Mouse (Mus musculus) embryonic facial prominence, embryonic 15.5 days (tissue): ENCODE measurements around the gene Defb48. TPM values are rescaled to one million over a fixed set of nuclear protein-coding genes. Genes with fewer than 3 reads are reported as not detected.

Experiments
- ATAC-seq: fragments of 200-750 bp; cut with Nextera tagmentation; 2 replicates; pipeline ENCODE4 v1.8.0; 2017; ENCODE audit warnings: low read depth, moderate TSS enrichment; ENCODE audit not compliant: insufficient number of reproducible peaks, low FRiP score, low TSS enrichment
- H3K27ac ChIP-seq: fragments of 300-500 bp; sonication (generic); replicated peaks from 2 replicates; pipeline ENCODE4 v1.5.1; 2015; ENCODE audit warnings: mild to moderate bottlenecking, inconsistent platforms
- H3K27me3 ChIP-seq: fragments of 300-500 bp; sonication (generic); 2 replicates; pipeline ENCODE4 v1.6.1; 2015; ENCODE audit warnings: inconsistent platforms
- H3K36me3 ChIP-seq: fragments of 300-500 bp; sonication (generic); 2 replicates; pipeline ENCODE4 v1.6.1; 2015; ENCODE audit warnings: mild to moderate bottlenecking, inconsistent platforms
- H3K4me1 ChIP-seq: fragments of 300-500 bp; sonication (generic); 2 replicates; pipeline ENCODE4 v1.6.1; 2015; ENCODE audit warnings: inconsistent platforms
- H3K4me2 ChIP-seq: fragments of 300-500 bp; sonication (generic); replicated peaks from 2 replicates; pipeline ENCODE4 v1.6.1; 2015; ENCODE audit warnings: mild to moderate bottlenecking, inconsistent platforms
- H3K4me3 ChIP-seq: fragments of 300-500 bp; sonication (generic); replicated peaks from 2 replicates; pipeline ENCODE4 v1.5.1; 2015; ENCODE audit warnings: mild to moderate bottlenecking, inconsistent platforms
- H3K9ac ChIP-seq: fragments of 300-500 bp; sonication (generic); 2 replicates; pipeline ENCODE4 v1.6.1; 2015; ENCODE audit warnings: inconsistent platforms
- H3K9me3 ChIP-seq: fragments of 300-500 bp; sonication (generic); replicated peaks from 2 replicates; pipeline ENCODE4 v1.6.1; 2016; ENCODE audit warnings: inconsistent platforms
- WGBS: fragments of 180-500 bp; shearing (Covaris S2); methylation state at CpG from one replicate; pipeline ENCODE4 v1.1.7; 2015; 5-methylcytosine and 5-hydroxymethylcytosine counted together
- polyA plus RNA-seq: library from polyadenylated mRNA; unstranded; fragments of >200 nt; fragmentation: Nextera tagmentation; extraction: Ambion mirVana; gene quantifications from 2 replicates; pipeline ENCODE4 v1.2.1, GENCODE M21; 2015

The Defb48 gene
- polyA plus RNA-seq, 1 experiment from 2014 or later, result not detected

DNA sequence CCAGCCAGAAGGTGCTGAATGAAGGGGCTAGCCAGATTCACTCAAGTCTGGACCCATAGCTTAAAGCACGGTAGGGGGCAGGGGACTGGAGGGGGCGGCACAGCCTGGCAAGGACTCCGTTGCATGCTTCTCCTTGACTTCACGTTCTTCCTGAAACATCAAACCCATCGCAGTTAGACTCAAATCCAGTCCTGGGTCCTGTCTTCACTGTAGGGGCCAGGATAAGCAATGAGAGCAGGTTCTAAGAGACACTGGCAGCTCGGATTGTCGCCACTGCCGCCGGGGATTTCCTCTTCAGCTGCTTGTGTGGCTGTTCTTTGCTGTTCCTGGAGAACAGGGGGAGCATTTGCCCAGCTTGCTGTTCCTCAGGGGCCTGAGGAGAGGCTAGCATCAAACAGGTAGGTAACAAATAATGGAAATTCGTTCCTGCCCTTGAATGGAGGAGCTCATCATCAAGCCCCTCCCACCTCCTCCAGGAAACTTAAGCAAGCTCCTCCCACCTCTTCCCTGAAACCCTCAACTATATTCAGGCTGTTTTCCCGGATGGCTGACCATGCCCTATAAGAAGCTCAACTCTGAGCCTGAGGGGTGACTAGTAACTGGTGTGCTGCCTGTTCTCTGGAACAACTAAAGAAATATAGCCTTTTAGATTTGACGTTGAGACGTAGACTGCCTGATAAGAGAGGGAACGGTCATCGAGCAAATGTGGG is 18.3 kb downstream of the Defb48 start:
- Histone ChIP-seq H3K4me2 (peak overlapping the region; percentile 44), H3K4me1 (peaks cover 7% of the 10 kb centered on the region; the same call in 1 of the 2 replicates), H3K4me3 (peak overlapping the region; percentile 32), H3K36me3 (0 out of 2 replicates have a peak, but pooled peaks cover 2% of the 10 kb centered on the region), H3K9ac (no peak overlapping the region), H3K27ac (no peak overlapping the region; the same call in 1 of the 2 replicates), H3K27me3 (no peaks in the 10 kb centered on the region), H3K9me3 (no peaks in the 10 kb centered on the region)
- ATAC-seq, result no peak
- 28% methylated on average over 15 of the region's 15 CpGs for WGBS

DNA sequence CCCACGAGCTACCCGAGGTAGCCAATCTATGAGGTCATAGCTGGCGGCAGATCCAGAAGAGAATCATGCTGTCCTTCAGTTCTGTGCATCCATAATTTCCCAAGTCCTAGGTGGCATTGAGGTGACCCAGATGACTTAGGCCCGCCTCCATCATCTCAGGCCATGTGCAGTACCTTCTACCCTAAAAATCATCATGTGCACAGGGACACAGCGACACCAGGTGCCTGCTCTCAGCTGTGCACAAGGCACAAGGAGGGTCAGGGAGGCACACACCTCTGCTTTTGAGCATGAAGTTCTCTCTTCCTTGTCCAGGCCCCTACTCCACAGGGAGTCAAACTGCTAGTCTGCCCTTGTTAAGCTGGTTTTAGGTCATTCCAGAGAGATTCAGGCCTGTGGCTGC is 19.0 kb downstream of the Defb48 start:
- no peak for ATAC-seq
- Histone ChIP-seq H3K4me3 (no peak overlapping the region), H3K27me3 (no peaks in the 10 kb centered on the region), H3K9ac (no peak overlapping the region), H3K4me2 (no peak overlapping the region), H3K27ac (no peak overlapping the region), H3K36me3 (0 out of 2 replicates have a peak, but pooled peaks cover 4% of the 10 kb centered on the region), H3K4me1 (peaks cover 7% of the 10 kb centered on the region; the same call in 1 of the 2 replicates), H3K9me3 (no peaks in the 10 kb centered on the region)
- 78% methylated on average over 5 of the region's 5 CpGs for WGBS

DNA sequence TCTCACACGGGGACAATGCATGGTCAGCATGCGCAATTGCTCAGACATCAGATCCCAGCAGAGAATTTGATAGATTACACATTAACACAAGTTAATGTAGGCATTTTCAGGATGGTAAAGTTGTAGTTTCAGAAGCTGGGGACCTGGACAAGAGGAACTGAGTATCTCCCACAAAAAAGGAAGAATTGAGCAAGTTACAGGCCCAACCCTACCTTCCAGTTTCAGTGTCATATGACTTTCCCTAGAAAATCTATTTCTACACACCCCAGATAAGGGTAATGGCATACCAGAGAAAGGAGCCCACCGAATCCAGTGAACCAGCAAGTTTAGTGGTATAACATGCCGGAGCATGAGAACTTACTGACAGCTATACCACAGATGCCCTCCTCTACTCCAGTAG is 20.7 kb downstream of the Defb48 start:
- Histone ChIP-seq H3K27ac (no peak overlapping the region), H3K4me2 (no peak overlapping the region), H3K9ac (no peak overlapping the region), H3K36me3 (0 out of 2 replicates have a peak, but pooled peaks cover 9% of the 10 kb centered on the region), H3K9me3 (no peaks in the 10 kb centered on the region), H3K4me3 (no peak overlapping the region), H3K4me1 (peaks cover 7% of the 10 kb centered on the region; the same call in 1 of the 2 replicates), H3K27me3 (no peaks in the 10 kb centered on the region)
- 87% methylated on average over 4 of the region's 4 CpGs for WGBS
- no peak for ATAC-seq

DNA sequence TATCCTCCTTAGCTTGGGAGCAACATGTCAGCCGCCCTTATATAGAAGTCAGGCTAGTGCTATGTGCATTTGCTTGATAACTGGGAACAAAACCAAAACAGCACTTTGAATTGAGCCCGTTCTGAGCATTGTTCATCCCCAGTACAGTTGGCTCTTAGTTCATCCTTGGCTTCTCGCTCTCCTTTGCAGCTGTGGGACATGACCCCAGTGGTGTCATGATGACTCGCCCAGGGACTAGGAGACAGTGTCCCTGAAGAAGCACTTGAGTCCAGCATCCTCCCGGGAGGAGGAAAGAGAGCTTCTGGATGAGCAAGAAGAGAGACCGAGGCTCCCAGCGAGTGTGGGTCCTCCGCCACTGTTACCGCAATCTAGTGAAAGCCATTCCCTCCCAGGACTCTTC is 28.2 kb downstream of the Defb48 start:
- Histone ChIP-seq H3K27me3 (no peaks in the 10 kb centered on the region), H3K36me3 (peaks cover 25% of the 10 kb centered on the region), H3K9me3 (no peaks in the 10 kb centered on the region), H3K4me3 (no peak overlapping the region), H3K4me2 (no peak overlapping the region), H3K9ac (no peak overlapping the region), H3K4me1 (no peaks in the 10 kb centered on the region), H3K27ac (no peak overlapping the region)
- ATAC-seq, result no peak
- 88% methylated on average over 9 of the region's 9 CpGs for WGBS

GRCm38 (mm10) chr14:62946794-62947193 is 37.5 kb downstream of the Defb48 start:
- no peaks in the 10 kb centered on the region for H3K9me3 ChIP-seq
- H3K27ac ChIP-seq, result no peak overlapping the region
- ATAC-seq, result no peak
- no peak overlapping the region for H3K4me3 ChIP-seq
- no peaks in the 10 kb centered on the region for H3K27me3 ChIP-seq
- no peaks in the 10 kb centered on the region for H3K4me1 ChIP-seq
- H3K4me2 ChIP-seq, result no peak overlapping the region
- peaks cover 37% of the 10 kb centered on the region for H3K36me3 ChIP-seq
- WGBS, result 92% methylated on average over 3 of the region's 3 CpGs
- no peak overlapping the region for H3K9ac ChIP-seq

DNA sequence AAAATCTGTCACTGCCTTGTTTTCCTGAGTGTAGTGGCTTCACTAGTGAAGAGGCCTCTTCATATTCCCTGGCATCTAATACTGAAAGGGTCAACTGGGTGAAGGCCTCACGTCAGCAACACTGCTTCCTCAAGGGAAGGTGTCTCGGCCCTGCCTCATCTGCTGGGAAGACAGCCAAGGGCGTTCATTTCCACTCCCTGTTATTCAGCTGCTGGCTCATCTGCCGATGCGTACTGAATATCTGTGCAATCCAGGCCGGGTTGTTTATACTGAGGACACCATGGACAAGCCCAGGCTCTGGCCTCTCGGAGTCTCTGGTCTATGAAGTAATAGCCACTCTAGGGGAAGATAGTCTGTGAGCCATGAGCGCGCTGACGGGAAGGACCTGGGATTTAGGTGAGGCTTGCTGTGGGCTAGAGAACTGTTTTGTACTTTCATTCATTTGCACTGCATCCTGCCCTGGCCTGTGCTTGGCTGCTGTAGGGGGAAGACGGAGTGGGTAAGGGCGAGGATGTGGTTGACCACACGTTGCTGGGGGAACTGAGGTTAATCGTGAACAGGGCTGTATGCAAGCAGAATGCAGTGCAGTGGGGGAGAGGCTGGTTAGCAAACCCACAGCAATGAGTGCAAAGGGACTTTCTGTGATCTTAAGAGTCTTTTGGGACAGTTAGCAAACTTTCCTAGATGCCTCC is 43.8 kb downstream of the Defb48 start:
- 60% methylated on average over 14 of the region's 14 CpGs for WGBS
- Histone ChIP-seq H3K36me3 (peaks cover 17% of the 10 kb centered on the region), H3K4me1 (peaks cover 6% of the 10 kb centered on the region; the same call in 1 of the 2 replicates), H3K9ac (no peak overlapping the region), H3K27me3 (no peaks in the 10 kb centered on the region), H3K4me2 (no peak overlapping the region), H3K27ac (0 out of 2 replicates have a peak overlapping the region, but pooled peaks have one; percentile 8), H3K9me3 (no peaks in the 10 kb centered on the region), H3K4me3 (no peak overlapping the region)
- ATAC-seq, result peak; percentile 54; the same call in 1 of the 2 replicates

- H3K9me3 ChIP-seq, result no peaks in the 10 kb centered on the region
- no peak overlapping the region for H3K4me3 ChIP-seq
- WGBS, result 96% methylated on average over 3 of the region's 3 CpGs
- H3K4me2 ChIP-seq, result no peak overlapping the region
- H3K36me3 ChIP-seq, result peaks cover 13% of the 10 kb centered on the region
- ATAC-seq, result no peak
- no peak overlapping the region for H3K27ac ChIP-seq
- peaks cover 6% of the 10 kb centered on the region; the same call in 1 of the 2 replicates for H3K4me1 ChIP-seq
- no peak overlapping the region for H3K9ac ChIP-seq
- H3K27me3 ChIP-seq, result no peaks in the 10 kb centered on the region
These were observed 44.9 kb downstream of the Defb48 start for GRCm38 (mm10) chr14:62939435-62939834.

DNA sequence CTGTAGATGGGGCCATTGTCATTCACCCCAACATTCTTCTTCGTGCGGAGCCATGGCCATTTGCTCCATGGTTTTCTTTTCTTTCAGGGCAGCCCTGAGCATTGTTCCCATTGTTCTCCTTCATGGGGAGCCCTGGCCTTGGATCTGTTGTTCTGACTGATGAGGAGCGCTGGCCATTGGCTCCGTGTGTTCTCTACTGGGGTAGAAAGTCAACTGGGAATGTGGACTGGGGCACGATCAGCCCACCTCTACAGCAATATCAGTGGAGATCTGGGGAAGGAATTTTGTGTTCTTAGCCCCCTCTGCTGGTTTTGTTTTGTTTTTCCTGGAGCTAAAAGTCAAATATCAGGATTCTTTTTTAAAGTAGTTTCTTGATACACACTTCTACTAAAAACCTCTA is 46.6 kb downstream of the Defb48 start:
- WGBS, result 75% methylated on average over 5 of the region's 5 CpGs
- Histone ChIP-seq H3K27me3 (no peaks in the 10 kb centered on the region), H3K9ac (no peak overlapping the region), H3K4me3 (no peak overlapping the region), H3K36me3 (peaks cover 12% of the 10 kb centered on the region), H3K27ac (no peak overlapping the region), H3K9me3 (no peaks in the 10 kb centered on the region), H3K4me2 (no peak overlapping the region), H3K4me1 (peaks cover 6% of the 10 kb centered on the region; the same call in 1 of the 2 replicates)
- no peak for ATAC-seq

DNA sequence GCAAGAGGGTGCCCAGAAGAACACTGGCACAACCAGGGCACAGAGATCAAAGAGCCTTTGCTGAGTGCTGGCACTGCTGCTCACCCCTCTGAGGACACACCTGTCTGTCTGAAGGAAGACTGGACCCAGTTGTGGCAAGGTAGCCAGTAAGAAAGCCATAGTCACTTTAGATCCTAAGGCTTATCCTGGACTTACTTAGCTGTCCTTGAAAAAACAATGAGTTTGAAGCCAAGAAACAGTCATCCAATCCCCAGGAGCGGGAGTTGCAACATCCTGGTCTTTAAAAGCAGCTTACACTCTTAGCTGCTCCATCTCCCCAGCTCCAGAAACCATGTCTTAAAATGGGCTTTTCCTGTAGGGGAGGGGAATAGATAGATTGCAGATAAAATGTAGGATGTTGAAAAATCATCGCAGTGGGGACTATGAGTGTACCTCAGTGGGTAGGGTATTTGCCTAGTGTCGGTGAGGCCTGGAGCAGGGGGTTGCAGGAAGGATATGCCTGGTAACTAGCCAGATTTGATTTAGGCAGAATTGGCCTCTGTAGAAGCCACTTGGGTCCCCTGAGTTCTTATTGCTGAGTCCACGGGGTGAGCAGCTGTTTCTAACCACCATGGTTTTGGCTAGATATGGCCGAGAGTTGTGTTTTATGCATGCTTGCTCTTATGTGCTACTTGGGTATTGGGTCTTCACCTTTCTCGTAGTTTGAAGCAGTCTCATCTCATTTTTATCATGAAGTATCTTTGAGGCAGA is 47.5 kb downstream of the Defb48 start:
- ATAC-seq, result no peak
- no peaks in the 10 kb centered on the region for H3K9me3 ChIP-seq
- no peak overlapping the region for H3K4me2 ChIP-seq
- no peak overlapping the region for H3K27ac ChIP-seq
- WGBS, result 87% methylated on average over 6 of the region's 6 CpGs
- H3K4me1 ChIP-seq, result peaks cover 6% of the 10 kb centered on the region; the same call in 1 of the 2 replicates
- peaks cover 12% of the 10 kb centered on the region for H3K36me3 ChIP-seq
- H3K27me3 ChIP-seq, result no peaks in the 10 kb centered on the region
- H3K9ac ChIP-seq, result no peak overlapping the region
- no peak overlapping the region for H3K4me3 ChIP-seq

GRCm38 (mm10) chr14:62935361-62935760 is 48.9 kb downstream of the Defb48 start:
- Histone ChIP-seq H3K36me3 (peaks cover 17% of the 10 kb centered on the region), H3K27ac (no peak overlapping the region), H3K4me2 (no peak overlapping the region), H3K4me3 (no peak overlapping the region), H3K9ac (no peak overlapping the region), H3K9me3 (no peaks in the 10 kb centered on the region), H3K4me1 (peaks cover 2% of the 10 kb centered on the region; the same call in 1 of the 2 replicates), H3K27me3 (no peaks in the 10 kb centered on the region)
- ATAC-seq, result no peak
- 82% methylated on average over 9 of the region's 9 CpGs for WGBS

- H3K36me3 ChIP-seq, result peaks cover 14% of the 10 kb centered on the region; the same call in 1 of the 2 replicates
- WGBS, result 76% methylated on average over 5 of the region's 5 CpGs
- H3K27ac ChIP-seq, result no peak overlapping the region
- H3K9ac ChIP-seq, result no peak overlapping the region
- H3K4me2 ChIP-seq, result no peak overlapping the region
- no peak overlapping the region for H3K4me3 ChIP-seq
- H3K9me3 ChIP-seq, result no peaks in the 10 kb centered on the region
- H3K27me3 ChIP-seq, result no peaks in the 10 kb centered on the region
- H3K4me1 ChIP-seq, result no peaks in the 10 kb centered on the region
- no peak for ATAC-seq
These were observed 56.2 kb downstream of the Defb48 start for GRCm38 (mm10) chr14:62928101-62928541.
